Mouse (Mus musculus): ENCODE measurements around the gene Gm49450.

DNA sequence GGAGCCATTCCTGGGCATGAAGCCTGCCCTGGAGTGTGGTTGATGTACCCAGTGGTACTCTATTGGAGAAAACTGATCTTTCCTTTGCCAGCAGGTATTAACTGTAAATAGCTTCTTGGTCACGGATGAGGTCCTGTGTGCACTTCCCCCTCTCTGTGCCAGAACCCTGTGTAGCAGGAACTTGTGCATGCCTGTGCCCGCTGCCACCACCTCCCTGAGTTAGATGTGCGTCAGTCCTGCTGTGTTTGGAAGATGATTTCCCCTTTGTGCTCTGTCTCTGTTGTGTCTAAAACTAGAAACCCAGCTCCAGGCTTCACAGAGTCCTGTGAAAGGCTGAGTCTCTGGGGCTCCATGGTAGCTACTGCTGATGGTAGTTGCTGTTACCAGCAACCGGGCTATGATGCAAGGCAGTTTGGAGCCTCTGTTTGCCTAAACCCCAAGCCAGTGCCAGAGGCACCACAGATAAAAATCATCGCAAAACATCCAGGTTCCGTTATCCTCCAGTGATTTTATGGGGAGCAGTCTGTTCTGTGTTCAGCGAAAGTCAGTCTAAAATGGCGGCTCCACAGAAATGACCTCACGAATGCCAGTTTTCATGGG is 19.8 kb upstream of the Gm49450 start:
- TF ChIP-seq CTCF (IDR thresholded peaks at IDR 0.05; ENCODE audit: low read depth) (no peak), EP300 (optimal IDR thresholded peaks at IDR 0.05) (no peak)
